ENCODE assay signal across 23 mouse cellular contexts in the genomic region with DNA sequence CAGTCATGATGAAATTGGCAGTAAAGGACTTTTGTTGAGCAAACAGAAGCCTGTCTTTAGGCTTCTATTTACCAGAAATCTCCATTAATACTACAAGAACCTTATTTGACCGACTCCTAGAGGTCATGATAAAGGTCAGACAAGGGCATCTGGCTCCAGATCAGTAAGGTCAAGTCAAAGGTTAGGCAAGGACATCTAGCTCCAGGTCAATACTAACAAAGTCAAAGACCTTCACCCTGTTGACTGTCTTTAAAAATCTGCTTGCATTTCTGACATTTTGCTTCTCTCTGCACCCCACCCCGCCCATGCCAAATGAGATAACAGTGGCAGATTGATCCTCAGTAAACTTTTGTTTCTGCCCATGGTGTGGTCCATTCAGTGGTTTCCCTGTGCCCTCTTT. TPM values are rescaled to one million over a fixed set of nuclear protein-coding genes. Genes with fewer than 3 reads are reported as not detected.
"Had no signal": no experiment of that assay in that cellular context is flagged by ENCODE, and none has a peak within 500 bp of the region (broad histone marks: within the 10 kb centered on the region; RNA-seq: fewer than 3 reads in every experiment).

No protein-coding gene starts in this region.

- H3K9ac ChIP-seq: neural tube, embryonic 13.5 days; neural tube, embryonic 15.5 days; stomach, embryonic 15.5 days had no signal

- H3K27me3 ChIP-seq: neural tube, embryonic 13.5 days; neural tube, embryonic 15.5 days; stomach, embryonic 15.5 days had no signal

- H3K36me3 ChIP-seq: neural tube, embryonic 13.5 days; neural tube, embryonic 15.5 days; stomach, embryonic 15.5 days had no signal

- DNase-seq: retina, postnatal 1 day; right cerebral cortex, adult 18-20 months; right cerebral cortex, postnatal 14 days; right cerebral cortex, postnatal 25 days; right cerebral cortex, postnatal 4 days; spleen, adult 18-20 months; thymus, adult 18-20 months; thymus, adult 2 months; thymus, postnatal 14 days; thymus, postnatal 25 days; thymus, postnatal 36 days; thymus, postnatal 4 days had no signal

- H3K9me3 ChIP-seq: neural tube, embryonic 13.5 days; neural tube, embryonic 15.5 days; stomach, embryonic 15.5 days had no signal

- H3K27ac ChIP-seq: neural tube, embryonic 13.5 days; neural tube, embryonic 15.5 days; stomach, embryonic 15.5 days; stomach, postnatal 0 days had no signal

- H3K4me3 ChIP-seq: neural tube, embryonic 13.5 days; neural tube, embryonic 15.5 days; stomach, embryonic 15.5 days had no signal

- H3K4me2 ChIP-seq: neural tube, embryonic 13.5 days; neural tube, embryonic 15.5 days; stomach, embryonic 15.5 days had no signal

- H3K4me1 ChIP-seq: neural tube, embryonic 13.5 days; neural tube, embryonic 15.5 days; stomach, embryonic 15.5 days had no signal

RNA-seq across cellular contexts. Expression of gene Gstt1, which starts 5.8 kb away (rescaled TPM):
- total RNA-seq: neutrophil, adult 5-6 weeks had no signal

RNA-seq across cellular contexts. Expression of gene Gstt4, which starts 18.1 kb away (rescaled TPM):
- total RNA-seq: neutrophil, adult 5-6 weeks had no signal
- polyA plus RNA-seq: neural tube, embryonic 13.5 days; neural tube, embryonic 14.5 days; neural tube, embryonic 15.5 days; small intestine, adult 2 months; spleen, adult 2 months; stomach, embryonic 14.5 days; stomach, embryonic 15.5 days; stomach, embryonic 16.5 days; stomach, postnatal 0 days had no signal

RNA-seq across cellular contexts. Expression of gene Gstt3, which starts 23.0 kb away (rescaled TPM):
- total RNA-seq: neutrophil, adult 5-6 weeks had no signal
- polyA plus RNA-seq: neural tube, embryonic 14.5 days had no signal

RNA-seq across cellular contexts. Expression of gene Gm20441, which starts 23.5 kb away (rescaled TPM):
- total RNA-seq: neutrophil, adult 5-6 weeks had no signal
- polyA plus RNA-seq: neural tube, embryonic 13.5 days; neural tube, embryonic 14.5 days; neural tube, embryonic 15.5 days; small intestine, adult 2 months; spleen, adult 2 months; stomach, embryonic 14.5 days; stomach, embryonic 16.5 days; thymus, adult 2 months; thymus, postnatal 0 days had no signal
